Mouse (Mus musculus): ENCODE results near the gene Tanc2.
A peak's percentile ranks its signal among the peaks of the same experiment; 100 is the strongest.

The Tanc2 gene

DNA sequence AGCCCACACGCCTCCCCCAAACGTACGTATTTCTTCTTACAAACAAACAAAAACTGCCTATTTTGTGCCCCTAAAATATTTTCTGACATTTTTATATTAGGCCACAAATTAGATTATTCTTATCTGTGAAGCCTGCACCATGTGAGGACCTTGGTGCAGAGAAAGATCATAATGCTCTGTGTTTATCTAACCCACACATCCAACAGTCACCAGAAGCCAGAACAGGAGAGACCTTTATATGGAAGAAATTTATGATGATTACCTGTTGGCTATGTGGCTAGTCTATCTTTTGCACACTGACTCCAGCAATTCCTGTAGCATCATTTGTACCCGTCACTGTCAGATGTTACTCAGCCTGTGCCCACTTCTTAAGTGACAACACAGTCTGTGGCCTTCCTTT lies 245.4 kb downstream of the Tanc2 start:
- no peak for DNase-seq (ENCODE audit: low read depth)

GRCm38 (mm10) chr11:105836344-105836891 lies 246.6 kb downstream of the Tanc2 start:
- no peak for DNase-seq (ENCODE audit: low read depth)

DNA sequence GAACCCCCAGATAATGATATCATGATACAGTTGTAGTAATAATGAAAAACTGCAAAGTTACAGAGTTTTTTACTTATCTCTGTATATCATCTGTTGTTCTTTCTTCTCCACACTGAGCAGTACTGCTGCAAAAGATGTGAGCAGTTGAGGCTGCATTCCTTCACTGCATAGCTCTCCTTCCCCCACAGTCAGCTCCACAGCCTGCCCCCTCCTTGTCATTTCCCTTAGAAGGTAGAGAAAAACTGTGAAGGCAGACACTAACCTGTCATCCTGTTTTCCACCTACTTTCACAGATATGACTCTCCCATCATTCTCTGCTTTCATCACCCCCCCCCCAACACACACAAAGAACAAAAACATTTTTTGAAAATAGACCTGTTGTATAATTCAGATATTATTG lies 248.2 kb downstream of the Tanc2 start:
- no peak for DNase-seq (ENCODE audit: low read depth)

DNA sequence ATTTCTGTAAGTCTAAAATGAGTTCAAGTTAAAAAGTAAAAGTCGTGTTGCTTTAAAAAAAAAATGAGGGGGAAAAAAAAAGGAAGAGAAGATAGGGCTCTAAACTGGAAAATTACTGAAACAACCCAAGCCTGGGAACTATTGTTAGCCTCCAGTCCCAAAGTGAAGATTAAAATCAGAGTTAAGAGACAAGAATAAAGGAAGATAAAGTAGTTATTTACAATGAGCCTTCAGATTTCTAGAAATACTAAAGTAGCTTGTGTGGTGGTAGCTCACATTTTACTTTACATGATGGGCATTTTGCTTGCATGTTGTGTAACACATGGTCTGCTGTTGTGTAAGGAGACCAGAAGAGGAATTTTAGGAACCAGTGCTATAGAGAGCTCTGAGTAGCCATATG lies 256.1 kb downstream of the Tanc2 start:
- no peak for DNase-seq (ENCODE audit: low read depth)

DNA sequence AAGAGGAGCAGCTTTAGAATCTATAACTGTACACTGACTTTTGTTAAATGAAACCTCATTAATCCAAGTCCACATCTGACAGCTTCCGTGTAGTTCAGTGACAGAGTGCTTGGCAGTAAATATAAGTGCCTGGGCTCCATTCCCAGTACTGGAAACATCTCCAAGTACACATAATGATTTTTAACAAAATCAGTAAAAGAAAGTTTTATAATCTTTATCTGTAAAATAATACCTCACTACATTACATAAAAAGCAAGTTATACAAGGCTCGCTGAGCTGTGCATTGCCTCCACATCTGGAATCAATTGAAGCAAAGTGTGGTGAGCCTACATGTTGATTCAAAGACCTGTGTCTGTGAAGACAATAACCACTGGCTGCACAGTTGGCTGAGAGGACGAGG lies 265.7 kb downstream of the Tanc2 start:
- no peak for DNase-seq (ENCODE audit: low read depth)

- no peak for DNase-seq (ENCODE audit: low read depth)
Measured at GRCm38 (mm10) chr11:105858063-105858462, 268.3 kb downstream of the Tanc2 start.

DNA sequence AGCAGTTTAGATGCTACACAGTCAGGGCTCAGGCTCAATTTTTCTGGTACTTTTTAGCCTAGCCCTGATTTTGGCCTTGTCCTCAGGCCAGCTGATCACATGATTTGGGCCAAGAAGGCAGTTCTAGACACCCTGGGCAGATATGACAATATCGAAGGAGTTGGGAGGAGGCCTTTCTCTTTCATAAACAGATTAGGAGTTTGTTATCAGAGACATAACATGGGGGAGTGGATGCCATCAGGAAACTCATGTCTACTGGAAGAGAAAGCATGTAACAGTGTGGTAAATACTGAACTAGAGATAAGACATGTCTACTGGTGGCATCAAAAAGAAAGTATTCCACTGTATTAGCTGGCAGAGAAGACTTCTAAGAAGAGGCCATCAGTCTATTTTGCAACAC lies 295.8 kb downstream of the Tanc2 start:
- DNase-seq (ENCODE audit: low read depth) = no peak

DNA sequence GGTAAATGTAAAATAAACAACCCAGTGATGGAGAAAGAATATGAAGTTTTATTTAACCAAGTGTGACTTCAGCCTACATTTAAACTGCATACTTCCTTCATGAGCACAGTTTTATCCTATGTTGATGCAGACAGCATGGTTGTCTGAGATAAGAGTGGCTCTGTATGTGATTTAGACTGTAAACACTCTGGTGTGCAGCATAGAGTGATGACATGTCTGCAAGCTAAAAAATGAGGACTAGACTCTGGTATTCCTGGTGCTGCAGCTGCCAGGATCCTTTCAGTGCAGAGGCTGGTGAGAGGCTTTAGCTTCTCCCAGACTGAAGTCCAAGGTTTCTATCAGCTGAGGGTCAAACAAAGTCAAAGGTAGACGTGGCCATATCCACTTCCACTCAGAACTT lies 297.5 kb downstream of the Tanc2 start:
- DNase-seq (ENCODE audit: low read depth) = no peak

GRCm38 (mm10) chr11:105899151-105899550 lies 309.4 kb downstream of the Tanc2 start:
- no peak for DNase-seq (ENCODE audit: low read depth)

GRCm38 (mm10) chr11:105901501-105901900 lies 311.7 kb downstream of the Tanc2 start:
- peak; percentile 16 for DNase-seq (ENCODE audit: low read depth)

DNA sequence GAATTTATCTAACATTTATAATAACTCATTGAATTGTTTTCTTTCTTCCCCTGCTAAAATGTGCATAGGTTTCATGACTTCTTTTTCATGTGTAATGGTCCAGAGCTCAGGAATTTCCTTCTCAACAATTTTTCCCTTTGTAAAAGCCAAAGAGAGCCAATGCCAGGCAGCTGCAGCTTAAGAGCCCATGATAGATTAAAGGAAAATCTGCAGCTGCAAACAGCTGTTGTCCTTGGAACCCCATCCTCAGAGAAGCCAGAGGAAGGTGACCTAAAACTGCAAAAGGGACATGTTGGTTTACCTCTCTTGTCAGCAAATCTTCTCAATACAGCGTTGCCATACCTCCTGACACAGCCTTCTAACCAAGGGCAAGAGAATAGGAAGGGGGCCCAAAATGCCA lies 313.2 kb downstream of the Tanc2 start:
- no peak for DNase-seq (ENCODE audit: low read depth)

GRCm38 (mm10) chr11:105905529-105906213 lies 315.9 kb downstream of the Tanc2 start:
- no peak for DNase-seq (ENCODE audit: low read depth)

- DNase-seq (ENCODE audit: low read depth) = no peak
Measured at GRCm38 (mm10) chr11:105907381-105907780, 317.6 kb downstream of the Tanc2 start.

DNA sequence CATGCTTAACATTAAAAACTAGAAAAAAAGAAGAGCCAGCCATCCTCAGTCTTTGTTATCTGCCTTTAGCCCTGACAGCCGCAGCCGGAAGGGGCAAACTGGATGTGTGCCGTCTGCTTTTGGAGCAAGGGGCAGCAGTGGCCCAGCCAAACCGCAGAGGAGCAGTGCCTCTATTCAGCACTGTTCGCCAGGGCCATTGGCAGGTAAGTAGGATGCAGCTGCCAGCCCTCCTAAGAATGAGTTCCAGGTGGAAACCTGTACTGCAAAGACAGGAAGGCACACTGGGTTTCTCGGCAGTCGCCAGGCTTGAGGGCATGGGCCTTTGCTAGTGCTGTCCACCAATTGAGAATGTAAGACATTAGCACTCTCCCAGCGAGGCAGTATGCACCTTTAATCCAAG lies 319.1 kb downstream of the Tanc2 start:
- DNase-seq (ENCODE audit: low read depth) = no peak

GRCm38 (mm10) chr11:105909617-105910016 lies 319.8 kb downstream of the Tanc2 start:
- DNase-seq (ENCODE audit: low read depth) = no peak

GRCm38 (mm10) chr11:105911149-105911548 lies 321.4 kb downstream of the Tanc2 start:
- no peak for DNase-seq (ENCODE audit: low read depth)

DNA sequence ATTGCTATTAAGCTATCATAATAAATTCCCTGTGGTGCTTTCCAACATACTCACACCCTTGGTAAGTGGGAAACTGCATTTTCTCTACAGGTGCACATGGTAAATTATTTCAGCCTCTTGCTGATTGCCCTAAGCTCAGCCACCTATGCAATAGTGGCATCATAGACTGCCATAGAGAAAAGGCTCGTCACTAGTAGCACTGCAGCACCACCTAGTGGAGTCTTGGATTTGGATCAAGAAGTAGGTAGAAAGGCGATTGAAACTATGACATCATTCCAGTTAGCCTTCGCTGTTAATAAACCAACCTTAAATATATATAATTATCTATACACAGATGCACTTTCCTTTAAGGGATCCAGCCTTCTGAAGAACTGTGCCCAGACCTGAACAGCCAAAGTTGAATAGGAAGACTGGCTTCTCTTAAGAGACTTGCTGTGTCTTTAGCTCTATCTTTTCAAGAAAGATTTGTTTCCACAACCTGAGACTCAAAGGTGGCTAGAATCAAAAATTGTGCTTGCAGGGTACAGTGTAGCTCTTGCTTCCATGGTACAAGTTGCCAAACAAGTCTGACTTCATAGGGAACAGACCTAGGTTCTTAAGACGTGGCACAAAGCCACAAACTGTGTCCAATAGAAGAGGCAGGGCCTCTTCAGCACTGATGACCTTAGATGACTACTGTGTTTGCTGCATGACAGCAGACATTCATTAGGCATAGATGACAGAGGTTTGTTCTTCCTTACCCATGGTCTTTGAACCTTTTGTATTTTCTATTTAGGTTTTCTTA lies 322.0 kb downstream of the Tanc2 start:
- DNase-seq (ENCODE audit: low read depth) = peak; percentile 80

- no peak for DNase-seq (ENCODE audit: low read depth)
Measured at GRCm38 (mm10) chr11:105913580-105913979, 323.8 kb downstream of the Tanc2 start.

DNA sequence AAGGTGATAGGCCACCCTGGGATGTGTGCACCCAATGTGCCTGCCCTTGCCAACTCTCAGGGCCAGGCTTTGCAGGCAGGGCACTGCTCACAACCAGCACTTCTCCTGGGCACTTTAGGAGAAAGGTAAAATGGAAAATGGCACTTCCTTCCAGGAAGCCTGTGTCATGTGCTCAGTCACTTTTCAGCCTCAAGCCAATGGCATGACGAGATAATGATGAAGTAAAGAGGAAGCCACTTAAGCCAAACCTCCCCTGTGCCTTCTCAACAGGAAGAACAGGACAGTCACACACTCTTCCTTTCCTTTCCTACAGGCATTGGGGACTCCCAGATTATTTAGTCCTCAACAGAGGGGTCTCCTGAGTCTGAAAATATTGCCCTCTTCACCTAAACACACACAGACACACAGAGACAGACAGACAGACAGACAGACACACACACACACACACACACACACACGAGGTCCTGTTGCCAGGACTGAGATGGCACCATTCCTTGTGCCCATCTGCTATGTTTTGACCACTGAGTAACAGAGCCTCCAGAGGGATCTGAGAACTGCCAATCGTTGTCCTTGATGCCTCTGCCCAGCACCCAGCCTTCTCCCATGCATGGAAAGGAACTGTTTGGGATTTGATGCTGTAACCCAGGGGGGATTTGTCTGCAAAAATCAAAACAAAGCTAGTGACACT lies 330.5 kb downstream of the Tanc2 start:
- no peak for DNase-seq (ENCODE audit: low read depth)

GRCm38 (mm10) chr11:105920836-105921235 lies 331.1 kb downstream of the Tanc2 start:
- DNase-seq (ENCODE audit: low read depth) = no peak

DNA sequence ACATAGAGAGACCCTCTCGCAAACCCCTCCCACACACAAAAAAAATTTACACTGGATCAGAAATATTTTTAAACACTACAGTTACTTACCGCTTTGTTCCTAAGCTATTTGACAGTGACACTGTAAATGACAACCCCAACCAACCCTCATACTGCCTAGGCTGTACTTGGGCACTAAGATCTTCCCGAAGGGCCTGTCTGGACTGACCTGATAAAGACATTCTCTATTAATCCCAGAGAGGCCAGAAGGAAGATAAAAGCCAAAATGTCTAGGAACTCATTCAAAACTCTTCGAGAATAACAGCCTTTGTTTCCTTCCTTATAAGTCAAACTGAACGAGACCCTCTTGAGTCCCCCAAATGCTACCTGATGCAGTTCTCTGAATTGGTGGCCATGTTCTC lies 331.5 kb downstream of the Tanc2 start:
- DNase-seq (ENCODE audit: low read depth) = no peak

GRCm38 (mm10) chr11:105922769-105923663 lies 333.2 kb downstream of the Tanc2 start:
- no peak for DNase-seq (ENCODE audit: low read depth)
